Mouse (Mus musculus) neural tube, embryonic 14.5 days (tissue): ENCODE results near the gene Tmem179. TPM values are rescaled to one million over a fixed set of nuclear protein-coding genes. Genes with fewer than 3 reads are reported as not detected.
A peak's percentile ranks its signal among the peaks of the same experiment; 100 is the strongest.

ENCODE experiments used
- ATAC-seq: fragments of 200-750 bp; cut with Nextera tagmentation; 2 replicates; pipeline ENCODE4 v1.8.0; 2017; ENCODE audit warnings: low read depth, mild to moderate bottlenecking, moderate TSS enrichment, moderate library complexity
- H3K27ac ChIP-seq: fragments of 300-500 bp; sonication (generic); 2 replicates; pipeline ENCODE4 v1.5.1; 2014; ENCODE audit warnings: low read depth, mild to moderate bottlenecking, control low read depth, low read length, moderate library complexity, mixed read lengths
- H3K27me3 ChIP-seq: fragments of 300-500 bp; sonication (generic); 2 replicates; pipeline ENCODE4 v1.6.1; 2014; ENCODE audit warnings: low read length; ENCODE audit not compliant: control insufficient read depth, insufficient read depth
- H3K36me3 ChIP-seq: fragments of 300-500 bp; sonication (generic); 2 replicates; pipeline ENCODE4 v1.6.1; 2014; ENCODE audit warnings: low read length, mixed read lengths; ENCODE audit not compliant: control insufficient read depth, insufficient read depth
- H3K4me1 ChIP-seq: fragments of 300-500 bp; sonication (generic); 2 replicates; pipeline ENCODE4 v1.6.1; 2014; ENCODE audit warnings: low read length; ENCODE audit not compliant: control insufficient read depth, insufficient read depth
- H3K4me2 ChIP-seq: fragments of 300-500 bp; sonication (generic); 2 replicates; pipeline ENCODE4 v1.6.1; 2014; ENCODE audit warnings: mild to moderate bottlenecking, low read depth, low read length, control low read depth
- H3K4me3 ChIP-seq: fragments of 300-500 bp; sonication (generic); 2 replicates; pipeline ENCODE4 v1.5.1; 2014; ENCODE audit warnings: low read depth, low read length, control low read depth, mixed read lengths
- H3K9ac ChIP-seq: fragments of 300-500 bp; sonication (generic); replicated peaks from 2 replicates; pipeline ENCODE4 v1.6.1; 2014; ENCODE audit warnings: low read depth, mild to moderate bottlenecking, control low read depth, low read length, mixed read lengths
- H3K9me3 ChIP-seq: fragments of 300-500 bp; sonication (generic); 2 replicates; pipeline ENCODE4 v1.6.1; 2016; ENCODE audit warnings: low read length; ENCODE audit not compliant: control insufficient read depth
- WGBS: fragments of 180-500 bp; shearing (Covaris S2); extraction: QIAGEN DNeasy Blood & Tissue Kit; methylation state at CpG from one replicate; pipeline ENCODE4 v1.1.7; 2014; 5-methylcytosine and 5-hydroxymethylcytosine counted together
- polyA plus RNA-seq: library from polyadenylated mRNA; unstranded; fragments of >200 nt; fragmentation: Nextera tagmentation; extraction: Ambion mirVana; gene quantifications from 2 replicates; pipeline ENCODE4 v1.2.1, GENCODE M21; 2014

Tmem179 gene
- polyA plus RNA-seq, 1 experiment from 2014 or later, result 63.3 TPM

GRCm38 (mm10) chr12:112510365-112510732, 6.2 kb downstream of the Tmem179 start:
- no peak for ATAC-seq
- H3K36me3 ChIP-seq, result no peaks in the 10 kb centered on the region
- H3K9me3 ChIP-seq, result no peaks in the 10 kb centered on the region
- no peaks in the 10 kb centered on the region for H3K27me3 ChIP-seq
- H3K4me2 ChIP-seq, result peak overlapping the region; percentile 63
- H3K4me1 ChIP-seq, result peaks cover 41% of the 10 kb centered on the region
- 18% methylated on average over 7 of the region's 7 CpGs for WGBS
- peak overlapping the region; percentile 69 for H3K9ac ChIP-seq
- H3K27ac ChIP-seq, result peak overlapping the region; percentile 74
- H3K4me3 ChIP-seq, result peak overlapping the region; percentile 40

GRCm38 (mm10) chr12:112507984-112508383, 8.6 kb downstream of the Tmem179 start:
- H3K36me3 ChIP-seq, result no peaks in the 10 kb centered on the region
- peak overlapping the region; percentile 71 for H3K27ac ChIP-seq
- H3K4me3 ChIP-seq, result no peak overlapping the region
- 76% methylated on average over 3 of the region's 3 CpGs for WGBS
- peak overlapping the region; percentile 0; the same call in 1 of the 2 replicates for H3K4me2 ChIP-seq
- H3K27me3 ChIP-seq, result no peaks in the 10 kb centered on the region
- H3K9me3 ChIP-seq, result no peaks in the 10 kb centered on the region
- ATAC-seq, result no peak
- peaks cover 41% of the 10 kb centered on the region for H3K4me1 ChIP-seq
- no peak overlapping the region for H3K9ac ChIP-seq

- Histone ChIP-seq H3K27me3 (no peaks in the 10 kb centered on the region), H3K27ac (peak overlapping the region; percentile 71), H3K9ac (no peak overlapping the region), H3K4me2 (peak overlapping the region; percentile 12; the same call in 1 of the 2 replicates), H3K4me3 (no peak overlapping the region), H3K4me1 (peaks cover 41% of the 10 kb centered on the region), H3K36me3 (no peaks in the 10 kb centered on the region), H3K9me3 (no peaks in the 10 kb centered on the region)
- ATAC-seq, result peak; percentile 78
- 7% methylated on average over 4 of the region's 4 CpGs for WGBS
These were observed 9.3 kb downstream of the Tmem179 start for GRCm38 (mm10) chr12:112507264-112507663.

- no peak overlapping the region for H3K27ac ChIP-seq
- ATAC-seq, result no peak
- 77% methylated on average over 6 of the region's 6 CpGs for WGBS
These were observed 10.3 kb downstream of the Tmem179 start for GRCm38 (mm10) chr12:112506267-112506666.

GRCm38 (mm10) chr12:112503003-112503771, 13.4 kb downstream of the Tmem179 start:
- 36% methylated on average over 19 of the region's 19 CpGs for WGBS

More at GRCm38 (mm10) chr12:112506267-112506666, 10.3 kb downstream of the Tmem179 start:
- Histone ChIP-seq H3K36me3 (no peaks in the 10 kb centered on the region), H3K4me2 (no peak overlapping the region), H3K9me3 (no peaks in the 10 kb centered on the region), H3K4me3 (no peak overlapping the region), H3K4me1 (peaks cover 38% of the 10 kb centered on the region), H3K27me3 (no peaks in the 10 kb centered on the region), H3K9ac (no peak overlapping the region)

GRCm38 (mm10) chr12:112498683-112499082, 17.9 kb downstream of the Tmem179 start:
- ATAC-seq, result no peak
- H3K36me3 ChIP-seq, result no peaks in the 10 kb centered on the region
- H3K4me3 ChIP-seq, result no peak overlapping the region
- no peaks in the 10 kb centered on the region for H3K4me1 ChIP-seq
- WGBS, result 48% methylated on average over 11 of the region's 11 CpGs
- H3K4me2 ChIP-seq, result no peak overlapping the region
- H3K27ac ChIP-seq, result no peak overlapping the region
- no peaks in the 10 kb centered on the region for H3K27me3 ChIP-seq
- H3K9me3 ChIP-seq, result no peaks in the 10 kb centered on the region
- no peak overlapping the region for H3K9ac ChIP-seq

More at GRCm38 (mm10) chr12:112503003-112503771, 13.4 kb downstream of the Tmem179 start:
- no peak for ATAC-seq
- peaks cover 20% of the 10 kb centered on the region for H3K4me1 ChIP-seq
- H3K27ac ChIP-seq, result no peak overlapping the region
- H3K4me2 ChIP-seq, result no peak overlapping the region
- no peaks in the 10 kb centered on the region for H3K27me3 ChIP-seq
- no peak overlapping the region for H3K9ac ChIP-seq
- H3K4me3 ChIP-seq, result no peak overlapping the region
- no peaks in the 10 kb centered on the region for H3K36me3 ChIP-seq
- H3K9me3 ChIP-seq, result no peaks in the 10 kb centered on the region

- H3K36me3 ChIP-seq, result no peaks in the 10 kb centered on the region
- no peak overlapping the region for H3K9ac ChIP-seq
- H3K27ac ChIP-seq, result no peak overlapping the region
- ATAC-seq, result no peak
- no peaks in the 10 kb centered on the region for H3K27me3 ChIP-seq
- no peak overlapping the region for H3K4me3 ChIP-seq
- no peaks in the 10 kb centered on the region for H3K4me1 ChIP-seq
- H3K9me3 ChIP-seq, result no peaks in the 10 kb centered on the region
- H3K4me2 ChIP-seq, result no peak overlapping the region
- WGBS, result 84% methylated on average over 8 of the region's 8 CpGs
These were observed 18.8 kb downstream of the Tmem179 start for GRCm38 (mm10) chr12:112497731-112498130.

GRCm38 (mm10) chr12:112496136-112496535, 20.4 kb downstream of the Tmem179 start:
- WGBS, result 69% methylated on average over 5 of the region's 5 CpGs
- ATAC-seq, result no peak
- Histone ChIP-seq H3K4me3 (no peak overlapping the region), H3K27me3 (no peaks in the 10 kb centered on the region), H3K4me2 (no peak overlapping the region), H3K4me1 (0 out of 2 replicates have a peak, but pooled peaks cover 3% of the 10 kb centered on the region), H3K36me3 (no peaks in the 10 kb centered on the region), H3K9ac (no peak overlapping the region), H3K27ac (no peak overlapping the region), H3K9me3 (no peaks in the 10 kb centered on the region)

GRCm38 (mm10) chr12:112490444-112490939, 26.1 kb downstream of the Tmem179 start:
- WGBS, result 36% methylated on average over 3 of the region's 3 CpGs
- peak; percentile 20; the same call in 1 of the 2 replicates for ATAC-seq
- Histone ChIP-seq H3K27ac (no peak overlapping the region), H3K36me3 (no peaks in the 10 kb centered on the region), H3K4me3 (no peak overlapping the region), H3K4me2 (no peak overlapping the region), H3K4me1 (0 out of 2 replicates have a peak, but pooled peaks cover 6% of the 10 kb centered on the region), H3K9ac (no peak overlapping the region), H3K27me3 (no peaks in the 10 kb centered on the region), H3K9me3 (no peaks in the 10 kb centered on the region)
